Mouse (Mus musculus): ENCODE measurements around the gene Ptpn20. TPM values are rescaled to one million over a fixed set of nuclear protein-coding genes. Genes with fewer than 3 reads are reported as not detected.

Gene Ptpn20
- polyA plus RNA-seq, 1 experiment from 2014 or later: 0.13 TPM

GRCm38 (mm10) chr14:33658331-33658730 is 69.3 kb downstream of the Ptpn20 start:
- H3K27me3 ChIP-seq (ENCODE audit: control insufficient read depth, insufficient read depth, low read length): no peaks in the 10 kb centered on the region
- no peaks in the 10 kb centered on the region for H3K36me3 ChIP-seq (ENCODE audit: control insufficient read depth, insufficient read depth, low read length)
- 26% methylated on average over 2 of the region's 2 CpGs for WGBS
- H3K27ac ChIP-seq (replicated peaks; ENCODE audit: low read depth, low read length): no peak overlapping the region
- no peaks in the 10 kb centered on the region for H3K4me1 ChIP-seq (ENCODE audit: control insufficient read depth, insufficient read depth, low read length)
- no peak overlapping the region for H3K9ac ChIP-seq (replicated peaks; ENCODE audit: low read length)
- H3K9me3 ChIP-seq (ENCODE audit: control insufficient read depth, low read length): no peaks in the 10 kb centered on the region
- no peak overlapping the region for H3K4me3 ChIP-seq (replicated peaks; ENCODE audit: low read depth, low read length)
- no peak overlapping the region for H3K4me2 ChIP-seq (ENCODE audit: low read length)
- DNase-seq (no peak), ATAC-seq (ENCODE audit: low FRiP score, low TSS enrichment) (no peak)

- H3K27ac ChIP-seq (replicated peaks; ENCODE audit: low read depth, low read length): no peak overlapping the region
- no peaks in the 10 kb centered on the region for H3K9me3 ChIP-seq (ENCODE audit: control insufficient read depth, low read length)
- no peak overlapping the region for H3K9ac ChIP-seq (replicated peaks; ENCODE audit: low read length)
- ATAC-seq (ENCODE audit: low FRiP score, low TSS enrichment) (no peak), DNase-seq (no peak)
- no peaks in the 10 kb centered on the region for H3K4me1 ChIP-seq (ENCODE audit: control insufficient read depth, insufficient read depth, low read length)
- no peak overlapping the region for H3K4me3 ChIP-seq (replicated peaks; ENCODE audit: low read depth, low read length)
- H3K27me3 ChIP-seq (ENCODE audit: control insufficient read depth, insufficient read depth, low read length): no peaks in the 10 kb centered on the region
- no peaks in the 10 kb centered on the region for H3K36me3 ChIP-seq (ENCODE audit: control insufficient read depth, insufficient read depth, low read length)
- WGBS: 88% methylated on average over 9 of the region's 9 CpGs
- no peak overlapping the region for H3K4me2 ChIP-seq (ENCODE audit: low read length)
Observed at GRCm38 (mm10) chr14:33662080-33662479, 73.1 kb downstream of the Ptpn20 start.

DNA sequence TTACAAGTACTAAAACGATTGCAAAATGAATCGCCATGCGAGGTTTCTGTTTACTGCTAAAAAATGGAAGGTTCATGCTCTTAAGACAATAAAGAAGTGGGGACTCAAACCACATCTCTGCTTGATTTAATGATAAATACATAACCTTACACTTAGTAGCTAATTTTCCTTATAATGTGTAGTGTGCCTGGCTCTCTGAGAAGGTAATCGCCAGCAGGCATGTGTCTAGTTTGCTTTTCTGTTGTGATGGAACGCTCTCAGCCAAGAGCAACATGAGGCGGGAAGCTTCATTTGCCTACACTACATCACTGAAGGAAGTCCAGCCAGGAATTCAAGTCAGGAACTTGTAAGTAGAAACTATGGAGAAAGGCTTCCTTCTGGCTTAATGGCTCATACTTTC is 77.3 kb downstream of the Ptpn20 start:
- ATAC-seq (ENCODE audit: low FRiP score, low TSS enrichment): no peak
- Histone ChIP-seq H3K27me3 (ENCODE audit: control insufficient read depth, insufficient read depth, low read length) (no peaks in the 10 kb centered on the region), H3K4me1 (ENCODE audit: control insufficient read depth, insufficient read depth, low read length) (no peaks in the 10 kb centered on the region), H3K4me3 (replicated peaks; ENCODE audit: low read depth, low read length) (no peak overlapping the region), H3K9ac (replicated peaks; ENCODE audit: low read length) (no peak overlapping the region), H3K27ac (replicated peaks; ENCODE audit: low read depth, low read length) (no peak overlapping the region), H3K9me3 (ENCODE audit: control insufficient read depth, low read length) (no peaks in the 10 kb centered on the region), H3K4me2 (ENCODE audit: low read length) (no peak overlapping the region), H3K36me3 (ENCODE audit: control insufficient read depth, insufficient read depth, low read length) (no peaks in the 10 kb centered on the region)
- DNase-seq: no peak
- WGBS: 95% methylated on average over 6 of the region's 6 CpGs

DNA sequence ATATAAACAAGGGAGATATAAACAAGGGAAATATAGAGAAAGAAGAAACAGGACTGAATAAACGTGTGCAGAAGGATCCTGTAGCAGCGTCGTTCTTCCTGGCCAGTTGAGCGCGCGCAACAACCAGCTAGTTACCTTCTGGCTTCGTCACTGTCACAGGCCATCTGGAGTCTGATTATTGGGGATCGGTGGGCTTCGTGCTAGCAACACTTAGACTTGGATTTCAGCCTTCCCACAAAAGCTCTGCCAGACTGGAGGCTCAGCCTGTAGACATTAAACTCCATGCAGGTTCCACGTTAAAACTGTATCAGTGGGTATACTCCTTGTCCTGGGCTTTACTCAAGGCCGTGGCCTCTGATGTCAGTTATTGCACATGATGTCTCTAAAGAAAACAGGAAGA is 80.9 kb downstream of the Ptpn20 start:
- Histone ChIP-seq H3K36me3 (ENCODE audit: control insufficient read depth, insufficient read depth, low read length) (no peaks in the 10 kb centered on the region), H3K9ac (replicated peaks; ENCODE audit: low read length) (no peak overlapping the region), H3K27me3 (ENCODE audit: control insufficient read depth, insufficient read depth, low read length) (no peaks in the 10 kb centered on the region), H3K27ac (replicated peaks; ENCODE audit: low read depth, low read length) (no peak overlapping the region), H3K4me3 (replicated peaks; ENCODE audit: low read depth, low read length) (no peak overlapping the region), H3K9me3 (ENCODE audit: control insufficient read depth, low read length) (no peaks in the 10 kb centered on the region), H3K4me1 (ENCODE audit: control insufficient read depth, insufficient read depth, low read length) (no peaks in the 10 kb centered on the region), H3K4me2 (ENCODE audit: low read length) (no peak overlapping the region)
- ATAC-seq (ENCODE audit: low FRiP score, low TSS enrichment): no peak
- DNase-seq: no peak
- WGBS: 90% methylated on average over 11 of the region's 11 CpGs

GRCm38 (mm10) chr14:33673350-33674087 is 84.5 kb downstream of the Ptpn20 start:
- no peaks in the 10 kb centered on the region for H3K9me3 ChIP-seq (ENCODE audit: control insufficient read depth, low read length)
- ATAC-seq (ENCODE audit: low FRiP score, low TSS enrichment) (no peak), DNase-seq (peak; percentile 68)
- H3K4me3 ChIP-seq (replicated peaks; ENCODE audit: low read depth, low read length): no peak overlapping the region
- H3K4me2 ChIP-seq (ENCODE audit: low read length): no peak overlapping the region
- no peak overlapping the region for H3K27ac ChIP-seq (replicated peaks; ENCODE audit: low read depth, low read length)
- H3K9ac ChIP-seq (replicated peaks; ENCODE audit: low read length): no peak overlapping the region
- no peaks in the 10 kb centered on the region for H3K27me3 ChIP-seq (ENCODE audit: control insufficient read depth, insufficient read depth, low read length)
- WGBS: 79% methylated on average over 5 of the region's 5 CpGs
- H3K36me3 ChIP-seq (ENCODE audit: control insufficient read depth, insufficient read depth, low read length): no peaks in the 10 kb centered on the region
- no peaks in the 10 kb centered on the region for H3K4me1 ChIP-seq (ENCODE audit: control insufficient read depth, insufficient read depth, low read length)

DNA sequence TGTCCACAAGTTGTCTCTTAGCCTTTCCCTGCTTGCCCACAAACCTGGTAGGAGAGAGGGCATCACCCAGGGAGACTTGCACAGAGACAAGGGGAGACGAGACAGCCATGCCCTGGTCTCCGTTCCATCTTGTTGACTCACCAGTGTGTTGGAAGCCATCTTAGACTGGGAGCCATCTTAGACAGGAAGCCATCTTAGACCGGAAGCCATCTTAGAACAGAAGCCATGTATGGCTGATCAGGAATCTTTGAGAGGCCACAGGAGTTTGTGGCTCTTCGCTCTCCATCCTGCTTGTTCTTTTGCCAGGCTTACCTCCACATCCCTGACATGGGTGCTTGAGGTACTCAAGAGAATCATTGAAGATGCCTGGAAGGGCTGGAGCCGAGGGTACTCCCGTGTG is 89.0 kb downstream of the Ptpn20 start:
- H3K9me3 ChIP-seq (ENCODE audit: control insufficient read depth, low read length): no peaks in the 10 kb centered on the region
- no peaks in the 10 kb centered on the region for H3K27me3 ChIP-seq (ENCODE audit: control insufficient read depth, insufficient read depth, low read length)
- H3K36me3 ChIP-seq (ENCODE audit: control insufficient read depth, insufficient read depth, low read length): no peaks in the 10 kb centered on the region
- ATAC-seq (ENCODE audit: low FRiP score, low TSS enrichment) (no peak), DNase-seq (no peak)
- no peak overlapping the region for H3K4me2 ChIP-seq (ENCODE audit: low read length)
- WGBS: 93% methylated on average over 6 of the region's 6 CpGs
- H3K4me1 ChIP-seq (ENCODE audit: control insufficient read depth, insufficient read depth, low read length): no peaks in the 10 kb centered on the region
- no peak overlapping the region for H3K4me3 ChIP-seq (replicated peaks; ENCODE audit: low read depth, low read length)
- no peak overlapping the region for H3K27ac ChIP-seq (replicated peaks; ENCODE audit: low read depth, low read length)
- H3K9ac ChIP-seq (replicated peaks; ENCODE audit: low read length): no peak overlapping the region

- no peak for DNase-seq
- no peak overlapping the region for H3K27ac ChIP-seq (replicated peaks; ENCODE audit: low read depth, low read length)
- no peak overlapping the region for H3K4me3 ChIP-seq (replicated peaks; ENCODE audit: low read depth, low read length)
- no peak overlapping the region for H3K9ac ChIP-seq (replicated peaks; ENCODE audit: low read length)
- 89% methylated on average over 3 of the region's 3 CpGs for WGBS
- H3K4me2 ChIP-seq (ENCODE audit: low read length): no peak overlapping the region
- H3K36me3 ChIP-seq (ENCODE audit: control insufficient read depth, insufficient read depth, low read length): no peaks in the 10 kb centered on the region
- no peak for ATAC-seq (ENCODE audit: low FRiP score, low TSS enrichment)
- H3K27me3 ChIP-seq (ENCODE audit: control insufficient read depth, insufficient read depth, low read length): no peaks in the 10 kb centered on the region
- H3K9me3 ChIP-seq (ENCODE audit: control insufficient read depth, low read length): no peaks in the 10 kb centered on the region
- no peaks in the 10 kb centered on the region for H3K4me1 ChIP-seq (ENCODE audit: control insufficient read depth, insufficient read depth, low read length)
Observed at GRCm38 (mm10) chr14:33678740-33679139, 89.7 kb downstream of the Ptpn20 start.

DNA sequence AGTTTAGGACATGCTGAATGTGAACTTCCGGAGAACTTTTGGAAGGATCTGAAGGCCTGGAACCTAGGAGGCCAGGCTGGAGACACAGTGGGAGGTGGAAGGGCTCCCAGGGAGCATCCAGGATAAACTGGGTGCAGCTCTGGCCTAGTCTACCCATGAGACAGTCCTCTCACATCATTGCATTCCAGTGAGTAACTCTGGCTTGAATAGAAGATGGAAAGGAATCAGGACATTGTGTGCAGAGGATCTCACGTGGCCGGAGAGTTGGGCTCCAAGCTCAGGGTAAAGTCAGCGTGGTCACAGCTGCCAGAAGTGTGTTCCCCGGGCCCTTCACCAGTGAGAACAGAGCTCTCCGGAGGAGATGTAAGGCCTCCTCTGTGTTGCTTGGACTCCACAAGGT is 91.6 kb downstream of the Ptpn20 start:
- Histone ChIP-seq H3K27me3 (ENCODE audit: control insufficient read depth, insufficient read depth, low read length) (no peaks in the 10 kb centered on the region), H3K4me3 (replicated peaks; ENCODE audit: low read depth, low read length) (no peak overlapping the region), H3K9ac (replicated peaks; ENCODE audit: low read length) (no peak overlapping the region), H3K36me3 (ENCODE audit: control insufficient read depth, insufficient read depth, low read length) (no peaks in the 10 kb centered on the region), H3K4me1 (ENCODE audit: control insufficient read depth, insufficient read depth, low read length) (no peaks in the 10 kb centered on the region), H3K9me3 (ENCODE audit: control insufficient read depth, low read length) (no peaks in the 10 kb centered on the region), H3K4me2 (ENCODE audit: low read length) (no peak overlapping the region), H3K27ac (replicated peaks; ENCODE audit: low read depth, low read length) (no peak overlapping the region)
- 94% methylated on average over 6 of the region's 6 CpGs for WGBS
- ATAC-seq (ENCODE audit: low FRiP score, low TSS enrichment) (no peak), DNase-seq (no peak)

GRCm38 (mm10) chr14:33682768-33683167 is 93.8 kb downstream of the Ptpn20 start:
- Histone ChIP-seq H3K4me2 (ENCODE audit: low read length) (no peak overlapping the region), H3K36me3 (ENCODE audit: control insufficient read depth, insufficient read depth, low read length) (no peaks in the 10 kb centered on the region), H3K4me3 (replicated peaks; ENCODE audit: low read depth, low read length) (no peak overlapping the region), H3K4me1 (ENCODE audit: control insufficient read depth, insufficient read depth, low read length) (no peaks in the 10 kb centered on the region), H3K9me3 (ENCODE audit: control insufficient read depth, low read length) (no peaks in the 10 kb centered on the region), H3K9ac (replicated peaks; ENCODE audit: low read length) (no peak overlapping the region), H3K27me3 (ENCODE audit: control insufficient read depth, insufficient read depth, low read length) (no peaks in the 10 kb centered on the region), H3K27ac (replicated peaks; ENCODE audit: low read depth, low read length) (no peak overlapping the region; the same call in 1 of the 2 replicates)
- ATAC-seq (ENCODE audit: low FRiP score, low TSS enrichment): no peak
- WGBS: 83% methylated on average over 2 of the region's 2 CpGs
- no peak for DNase-seq
